ENCODE assay signal across 19 mouse cellular contexts in the genomic region with DNA sequence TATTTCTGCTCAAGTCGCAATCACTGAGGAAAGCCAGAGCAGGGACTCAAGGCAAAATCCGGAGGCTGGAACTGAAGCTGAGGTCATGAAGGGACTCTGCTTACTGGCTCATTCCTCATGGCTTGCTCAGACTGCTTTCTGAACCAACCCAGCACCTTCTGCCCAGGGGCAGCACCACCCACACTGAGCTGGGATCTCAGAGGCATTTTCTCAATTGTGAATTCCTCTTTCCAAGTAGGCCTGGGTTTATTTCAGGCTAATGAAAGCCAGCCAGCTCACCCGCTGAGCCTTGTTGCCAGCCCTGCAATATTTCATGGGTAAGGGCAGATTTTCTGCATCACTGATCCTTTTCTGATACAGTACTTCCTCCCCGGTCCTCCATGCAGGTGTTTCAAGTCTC. TPM values are rescaled to one million over a fixed set of nuclear protein-coding genes. Genes with fewer than 3 reads are reported as not detected.
DNase-seq lines count a peak whose midpoint lies in the region; ATAC-seq lines count a peak whose summit lies in the region.
"Had no signal": no experiment of that assay in that cellular context is flagged by ENCODE, and none has a peak within 500 bp of the region (broad histone marks: within the 10 kb centered on the region; RNA-seq: fewer than 3 reads in every experiment).

No protein-coding gene starts in this region.

- H3K4me2 ChIP-seq in kidney, embryonic 14.5 days (replicated peaks; ENCODE audit: low read depth, low read length) = no peak overlapping the region
- H3K4me2 ChIP-seq: embryonic facial prominence, embryonic 15.5 days; limb, embryonic 15.5 days; lung, embryonic 15.5 days; midbrain, embryonic 12.5 days; neural tube, embryonic 12.5 days had no signal

- 83% methylated on average over 4 of the region's 4 CpGs for WGBS in kidney, embryonic 14.5 days

- H3K9me3 ChIP-seq in kidney, embryonic 14.5 days (ENCODE audit: control insufficient read depth, low read length) = no peaks in the 10 kb centered on the region
- H3K9me3 ChIP-seq: embryonic facial prominence, embryonic 15.5 days; forebrain, embryonic 10.5 days; G1E; limb, embryonic 15.5 days; lung, embryonic 15.5 days; midbrain, embryonic 12.5 days; neural tube, embryonic 12.5 days had no signal

- no peak overlapping the region for H3K9ac ChIP-seq in kidney, embryonic 14.5 days (ENCODE audit: low read depth, low read length)
- H3K9ac ChIP-seq: embryonic facial prominence, embryonic 15.5 days; limb, embryonic 15.5 days; lung, embryonic 15.5 days; midbrain, embryonic 12.5 days; neural tube, embryonic 12.5 days had no signal

- no peaks in the 10 kb centered on the region for H3K4me1 ChIP-seq in kidney, embryonic 14.5 days (ENCODE audit: control insufficient read depth, insufficient read depth, low read length)
- H3K4me1 ChIP-seq: embryonic facial prominence, embryonic 15.5 days; limb, embryonic 15.5 days; lung, embryonic 15.5 days; neural tube, embryonic 12.5 days had no signal

- no peak overlapping the region for H3K27ac ChIP-seq in kidney, embryonic 14.5 days (ENCODE audit: low read depth, low read length)
- H3K27ac ChIP-seq: embryonic facial prominence, embryonic 15.5 days; forebrain, embryonic 10.5 days; kidney, postnatal 0 days; limb, embryonic 15.5 days; lung, embryonic 15.5 days; macrophage; midbrain, embryonic 12.5 days; neural tube, embryonic 12.5 days had no signal

- peak; percentile 19 for DNase-seq in adrenal gland, postnatal 14 days
- no peak for DNase-seq in adrenal gland, adult 18-20 months (ENCODE audit: low spot score in 2 of 2)
- DNase-seq in kidney, adult 11 months = peak; percentile 54
- peak; percentile 12 for DNase-seq in 3T3-L1 (ENCODE audit: low read depth, low spot score)
- DNase-seq in fat pad, adult 2 months (ENCODE audit: extremely low read depth, low read depth, low spot score) = peak; percentile 65
- DNase-seq in spleen, postnatal 4 days (ENCODE audit: low spot score in 2 of 2) = no peak
- DNase-seq: cerebellum, adult 11-12 months; right cerebral cortex, adult 18-20 months; thymus, postnatal 14 days had no signal

- no peak for ATAC-seq in kidney, embryonic 14.5 days (ENCODE audit: low FRiP score, low TSS enrichment)

- no peak overlapping the region for H3K4me3 ChIP-seq in kidney, embryonic 14.5 days (ENCODE audit: low read length)
- H3K4me3 ChIP-seq: embryonic facial prominence, embryonic 15.5 days; forebrain, embryonic 10.5 days; limb, embryonic 15.5 days; lung, embryonic 15.5 days; midbrain, embryonic 12.5 days; neural tube, embryonic 12.5 days had no signal

- no peaks in the 10 kb centered on the region for H3K36me3 ChIP-seq in kidney, embryonic 14.5 days (ENCODE audit: control insufficient read depth, insufficient read depth, low read length)
- H3K36me3 ChIP-seq: embryonic facial prominence, embryonic 15.5 days; forebrain, embryonic 10.5 days; G1E; limb, embryonic 15.5 days; lung, embryonic 15.5 days; midbrain, embryonic 12.5 days; neural tube, embryonic 12.5 days had no signal

- peaks cover 6% of the 10 kb centered on the region; the same call in 1 of the 2 replicates for H3K27me3 ChIP-seq in kidney, embryonic 14.5 days (ENCODE audit: control insufficient read depth, insufficient read depth, low read length)
- H3K27me3 ChIP-seq: embryonic facial prominence, embryonic 15.5 days; limb, embryonic 15.5 days; lung, embryonic 15.5 days; midbrain, embryonic 12.5 days; neural tube, embryonic 12.5 days had no signal

RNA-seq across cellular contexts. Expression of gene Paqr9, which starts 12.0 kb away (rescaled TPM):
- 9.8 and 20.8 TPM in 2 replicates for total RNA-seq in adrenal gland, postnatal 14 days (2021)
- total RNA-seq in adrenal gland, adult 18-20 months (2021) = 10 to 100 TPM in 1 of 2 experiments, 1 to 10 TPM in 1; 8.4 to 16.1 TPM
- 0.46 and 0.54 TPM in 2 replicates for polyA plus RNA-seq in kidney, embryonic 14.5 days (2014; fragmentation: Nextera tagmentation; extraction: Ambion mirVana)
- polyA plus RNA-seq: G1E had no signal

RNA-seq across cellular contexts. Expression of gene U2surp, which starts 59.7 kb away (rescaled TPM):
- total RNA-seq in adrenal gland, postnatal 14 days (2021) = 62.2 and 63.0 TPM in 2 replicates
- total RNA-seq in adrenal gland, adult 18-20 months (2021) = 10 to 100 TPM; 52.4 to 55.9 TPM
- 163 and 164 TPM in 2 replicates for polyA plus RNA-seq in kidney, embryonic 14.5 days (2014; fragmentation: Nextera tagmentation; extraction: Ambion mirVana)

Comparison
In these comparisons a context has a peak if more than half of its experiments do, and no peak if none do; other contexts are left out.
1. DNase-seq: peak in adrenal gland, postnatal 14 days (single experiment), kidney, adult 11 months (single experiment), 3T3-L1 (single experiment) and fat pad, adult 2 months (single experiment); none in adrenal gland, adult 18-20 months (0 of 2) and spleen, postnatal 4 days (0 of 2).